Mouse (Mus musculus) E14TG2a.4 (cell line): Measurements from ENCODE around the gene App.

Experiments used
- CTCF ChIP-seq: conservative IDR thresholded peaks from 2 replicates; pipeline ENCODE4 v1.5.1; 2014; ENCODE audit warnings: low read length
- NANOG ChIP-seq: IDR thresholded peaks from 2 replicates; pipeline ENCODE4 v1.6.1; 2014; ENCODE audit warnings: borderline replicate concordance, low read length, mixed read lengths

DNA sequence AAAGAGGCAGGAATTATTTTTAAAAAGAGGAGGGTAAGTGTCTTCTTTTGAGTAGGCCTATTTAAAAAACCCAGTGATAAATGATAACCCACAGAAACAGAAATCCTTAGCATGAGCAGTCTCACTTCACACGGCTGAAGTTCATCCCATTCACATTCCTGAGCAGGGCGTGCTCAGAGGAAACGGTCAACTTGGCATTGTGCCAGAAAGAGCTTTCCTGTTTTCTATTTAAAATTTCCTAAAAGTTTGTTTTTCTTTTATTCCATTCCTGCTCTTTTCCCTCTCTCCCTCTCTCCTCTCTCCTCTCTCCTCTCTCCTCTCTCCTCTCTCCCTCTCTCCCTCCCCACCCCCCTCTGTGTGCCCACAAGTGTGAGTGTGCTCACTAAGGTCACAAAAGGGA lies 3.1 kb upstream of the App start:
- no peak for TF ChIP-seq NANOG
- TF ChIP-seq CTCF: no peak
